Mouse (Mus musculus): Measurements from ENCODE around the gene Tbx10.

Tbx10 gene

DNA sequence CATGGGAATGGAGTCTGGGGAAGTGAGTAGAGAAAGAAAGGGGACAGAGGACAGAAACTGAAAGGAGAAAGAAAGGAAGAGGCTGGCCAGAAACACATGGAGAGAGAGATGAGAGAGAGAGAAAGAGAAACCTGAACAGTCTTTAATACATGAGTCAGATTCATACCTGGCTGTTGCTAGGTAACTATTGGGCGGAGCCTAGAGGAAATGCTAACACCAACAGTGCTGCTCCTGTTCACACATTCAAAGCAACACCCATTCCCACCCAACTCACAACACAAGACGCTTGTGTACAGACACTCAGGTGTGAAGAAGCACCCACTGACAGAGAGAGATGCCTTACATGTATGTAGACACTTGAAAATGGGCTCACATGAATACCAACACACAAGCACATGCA lies 16.7 kb upstream of the Tbx10 start:
- no peak for DNase-seq (ENCODE audit: low read depth, low spot score)

DNA sequence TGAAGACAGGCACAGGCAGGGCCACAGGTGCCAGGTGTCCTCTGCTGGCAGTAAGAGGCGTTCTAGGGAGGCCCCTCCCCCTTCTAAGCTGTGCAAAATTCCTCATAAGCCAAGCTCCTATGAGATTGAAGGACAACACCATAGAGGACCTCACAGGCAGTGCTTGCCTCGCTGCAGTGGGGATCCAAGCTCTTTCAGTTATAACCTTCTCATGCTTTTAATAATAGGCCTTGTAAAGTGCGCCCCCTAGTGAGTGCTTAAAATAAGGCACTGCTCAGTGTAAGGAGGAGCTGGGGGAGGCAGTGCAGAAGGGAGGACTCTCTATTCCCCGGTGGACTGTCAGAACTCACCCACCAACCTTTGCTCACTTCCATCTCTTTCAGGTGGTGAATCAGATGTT lies 12.2 kb upstream of the Tbx10 start:
- peak; percentile 84 for DNase-seq (ENCODE audit: low read depth, low spot score)

DNA sequence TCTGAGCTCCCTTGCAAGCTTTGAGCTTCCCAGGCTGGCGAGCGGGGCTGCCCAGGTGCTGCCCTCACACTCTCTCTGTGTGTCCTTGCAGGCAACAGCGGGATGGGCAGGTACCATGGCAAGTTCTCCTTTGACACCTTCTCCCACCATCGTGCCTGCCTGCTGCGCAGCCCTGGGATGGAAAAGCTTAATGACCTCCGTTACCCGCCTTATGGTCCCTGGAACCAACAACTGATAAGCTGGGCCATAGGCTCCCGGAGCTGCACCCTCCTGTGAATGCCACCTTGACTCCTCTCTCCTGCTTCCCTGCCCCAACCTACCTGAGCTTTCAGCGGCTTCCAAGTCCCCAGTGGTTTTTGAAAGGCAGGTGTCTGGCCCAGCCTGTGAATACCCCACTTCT lies 11.6 kb upstream of the Tbx10 start:
- no peak for DNase-seq (ENCODE audit: low read depth, low spot score)

DNA sequence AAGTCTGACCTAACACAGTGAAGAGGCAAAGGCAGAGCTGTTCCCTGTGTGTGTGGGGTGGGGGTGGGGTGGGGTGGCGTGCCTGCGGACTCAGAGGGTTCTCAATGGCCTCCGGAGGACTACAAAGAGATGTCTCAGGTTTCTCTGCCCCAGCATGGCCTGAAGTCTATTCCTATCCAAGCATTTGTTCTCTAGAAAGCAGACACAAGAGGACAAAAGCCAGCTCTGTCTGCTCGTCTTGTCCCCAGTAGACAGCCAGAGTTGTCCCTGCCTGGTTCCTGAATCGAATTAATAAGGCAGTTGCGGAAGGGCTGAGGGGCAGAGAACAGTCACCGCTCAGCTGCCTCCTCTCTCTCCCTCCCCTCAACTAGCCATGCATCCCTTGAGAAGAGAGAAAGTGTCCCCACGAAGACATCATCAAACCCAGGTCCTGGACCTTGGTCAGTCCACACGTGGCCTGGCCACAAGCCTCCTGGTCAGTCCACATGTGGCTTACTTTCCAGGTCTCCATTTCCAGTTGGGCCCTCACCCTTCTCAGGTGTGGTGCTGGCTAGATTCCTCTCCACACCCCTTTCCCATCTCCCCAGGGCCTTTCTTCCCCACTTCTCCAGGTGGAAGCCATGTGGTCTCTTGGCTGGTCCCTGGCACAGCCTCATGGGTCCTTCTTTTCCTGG lies 8.9 kb upstream of the Tbx10 start:
- no peak for DNase-seq (ENCODE audit: low read depth, low spot score)

DNA sequence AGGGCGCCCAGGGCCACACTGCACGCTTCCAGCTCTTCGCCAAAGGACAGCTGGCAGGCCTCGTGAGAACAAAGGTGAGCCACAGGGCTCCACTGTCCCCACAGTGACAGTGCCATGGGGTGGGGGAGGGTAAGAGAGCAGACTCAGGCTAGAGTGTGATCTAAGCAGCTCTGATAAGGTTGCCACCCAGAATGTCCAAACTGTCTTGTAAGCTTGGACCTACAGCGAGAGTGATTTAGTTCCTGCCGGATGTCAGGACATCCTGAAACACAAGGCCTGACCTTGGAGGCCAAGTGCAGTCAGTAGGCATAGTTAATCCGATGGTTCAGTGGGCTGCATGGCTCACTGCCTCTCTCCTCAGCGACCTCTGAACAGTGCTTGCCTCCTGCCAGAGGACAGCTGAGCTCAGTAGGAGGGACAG lies 7.3 kb upstream of the Tbx10 start:
- DNase-seq (ENCODE audit: low read depth, low spot score) = no peak

DNA sequence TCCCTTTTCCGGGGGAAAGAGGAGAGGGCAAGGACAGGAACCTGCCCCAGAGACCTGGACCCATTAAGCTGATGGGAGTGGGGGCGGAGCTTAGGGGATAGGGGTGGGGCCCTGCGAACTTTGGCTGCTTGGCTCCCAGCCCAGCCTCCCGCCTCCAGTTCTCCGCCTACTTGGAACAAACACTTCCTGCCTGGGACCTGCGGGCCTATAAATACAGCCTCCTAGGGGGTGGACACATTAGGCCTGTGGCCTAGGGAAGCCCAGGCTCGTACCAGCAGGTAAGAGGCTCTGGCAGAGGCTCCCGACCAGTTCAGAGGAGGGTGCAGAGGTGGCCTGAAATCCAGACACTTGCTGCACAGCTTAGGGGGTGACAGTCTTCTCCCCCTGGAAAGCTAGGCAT lies 6.2 kb upstream of the Tbx10 start, which contains the start of gene Acy3:
Gene Acy3 (plus strand): TSS at position 237 of the 400 bp plus-strand sequence.
- DNase-seq (ENCODE audit: low read depth, low spot score) = no peak

DNA sequence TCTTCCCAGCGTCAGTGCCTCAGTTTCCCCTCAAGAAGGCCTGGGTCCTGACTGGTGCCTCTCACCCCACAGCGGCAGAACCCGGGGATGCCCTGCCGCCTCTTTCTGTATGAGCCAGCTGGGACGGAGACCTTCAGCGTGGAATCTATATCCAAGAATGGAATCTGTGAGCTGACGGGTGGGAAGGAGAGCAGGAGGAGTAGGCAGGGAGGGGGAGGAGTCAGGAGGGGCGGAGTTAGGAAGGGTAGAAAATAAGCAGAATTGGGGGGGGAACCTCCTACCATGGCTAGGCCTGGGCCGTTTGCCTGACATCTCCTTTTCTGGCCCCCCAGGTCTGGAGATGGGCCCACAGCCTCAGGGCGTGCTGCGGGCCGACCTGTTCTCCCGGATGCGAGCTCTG lies 4.5 kb upstream of the Tbx10 start:
- no peak for DNase-seq (ENCODE audit: low read depth, low spot score)

DNA sequence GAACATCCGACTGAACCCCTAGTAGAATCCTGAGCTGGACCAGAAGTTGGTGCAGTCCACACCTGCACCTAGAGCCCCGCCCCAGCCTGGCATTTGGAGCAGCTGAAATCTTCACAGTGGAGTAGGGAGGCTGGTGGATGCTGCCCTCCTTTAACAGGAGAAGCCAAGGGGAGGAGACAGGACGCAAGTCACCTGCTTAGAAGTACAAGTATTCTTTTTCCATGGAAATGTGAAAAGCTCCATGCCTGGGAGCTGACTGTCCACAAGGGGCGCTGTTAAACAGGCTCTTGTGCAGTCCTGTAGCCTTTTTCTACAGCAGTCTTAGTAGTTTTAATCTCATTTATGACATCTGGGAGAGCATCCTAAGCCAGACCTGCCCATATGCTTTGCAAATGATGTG lies 3.8 kb upstream of the Tbx10 start:
- DNase-seq (ENCODE audit: low read depth, low spot score) = no peak

DNA sequence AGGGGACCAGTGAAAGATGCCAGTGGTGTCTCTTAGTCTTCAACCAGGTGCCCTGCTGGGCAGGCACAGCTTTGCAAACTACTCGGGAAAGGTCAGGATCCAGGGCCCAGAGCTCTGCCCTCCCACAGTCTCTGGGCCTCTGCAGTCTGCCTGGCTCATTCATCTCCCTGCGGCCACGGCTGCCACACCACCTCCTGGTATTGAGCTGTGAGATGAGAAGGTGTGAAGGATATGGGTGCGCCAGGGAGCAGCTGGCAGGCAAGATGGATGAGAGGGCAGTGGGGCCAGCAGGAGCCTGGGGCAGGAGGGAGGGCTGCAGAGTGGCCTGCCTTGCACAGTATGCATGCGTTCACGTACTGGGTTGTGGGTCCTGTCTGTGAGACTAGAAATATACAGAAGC lies 1.7 kb upstream of the Tbx10 start:
- DNase-seq (ENCODE audit: low read depth, low spot score) = no peak

DNA sequence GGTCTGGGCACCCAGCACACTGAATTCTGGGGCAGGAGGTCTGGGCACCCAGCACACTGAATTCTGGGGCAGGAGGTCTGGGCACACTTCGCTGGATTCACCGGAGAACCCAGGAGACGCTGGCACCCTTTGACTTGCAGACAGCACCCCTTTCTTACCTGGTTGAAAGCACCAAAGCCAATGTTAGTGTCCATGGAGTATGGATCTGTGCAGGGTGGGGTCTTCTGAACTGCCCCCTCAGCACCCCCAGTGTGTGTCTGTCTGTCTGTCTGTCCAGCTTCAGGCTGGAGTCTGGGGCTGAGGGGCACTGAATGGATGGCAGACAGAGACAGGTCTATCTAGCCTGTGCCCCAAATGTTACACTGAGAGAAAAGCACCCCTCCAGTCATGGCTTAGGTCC lies 990 bp upstream of the Tbx10 start:
- no peak for DNase-seq (ENCODE audit: low read depth, low spot score)

DNA sequence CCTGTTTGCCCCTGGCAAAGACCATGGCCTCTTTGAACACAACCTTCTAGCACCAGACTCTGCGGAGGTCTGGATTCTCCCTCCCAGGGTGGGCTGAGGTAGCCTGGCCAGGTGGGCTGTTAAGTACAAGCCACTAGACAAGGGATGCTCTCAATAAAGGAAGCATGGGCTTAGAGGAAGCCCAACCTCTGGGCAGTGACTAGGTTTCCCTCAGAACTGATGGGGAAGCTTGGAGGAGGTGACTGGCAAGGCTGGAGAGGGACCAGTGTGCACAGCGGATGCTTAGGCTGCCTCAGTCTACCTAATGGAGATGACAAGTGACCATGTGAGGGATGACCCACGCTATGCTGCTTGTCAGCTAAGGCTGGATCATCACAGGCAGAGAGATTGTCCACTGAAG lies 586 bp upstream of the Tbx10 start:
- no peak for DNase-seq (ENCODE audit: low read depth, low spot score)

DNA sequence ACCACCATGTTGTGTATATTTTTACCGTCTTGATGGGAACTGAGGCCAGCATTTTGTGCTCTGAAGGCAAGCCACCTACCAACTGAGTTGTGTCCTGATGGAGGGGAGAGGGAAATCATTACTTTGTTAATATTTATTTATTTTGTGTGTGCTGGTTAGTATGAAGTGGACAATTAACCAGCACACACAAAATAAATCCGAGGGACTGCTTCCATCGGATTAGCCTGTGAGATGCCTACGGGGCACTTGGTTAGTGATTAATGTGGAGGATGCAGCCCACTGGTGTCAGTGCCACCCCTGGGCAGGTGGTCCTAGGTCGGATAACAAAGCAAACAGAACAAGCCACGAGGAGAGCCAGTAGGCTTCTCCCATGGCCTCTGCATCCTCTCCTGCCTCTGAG lies 2.4 kb downstream of the Tbx10 start:
- no peak for DNase-seq (ENCODE audit: low read depth, low spot score)

DNA sequence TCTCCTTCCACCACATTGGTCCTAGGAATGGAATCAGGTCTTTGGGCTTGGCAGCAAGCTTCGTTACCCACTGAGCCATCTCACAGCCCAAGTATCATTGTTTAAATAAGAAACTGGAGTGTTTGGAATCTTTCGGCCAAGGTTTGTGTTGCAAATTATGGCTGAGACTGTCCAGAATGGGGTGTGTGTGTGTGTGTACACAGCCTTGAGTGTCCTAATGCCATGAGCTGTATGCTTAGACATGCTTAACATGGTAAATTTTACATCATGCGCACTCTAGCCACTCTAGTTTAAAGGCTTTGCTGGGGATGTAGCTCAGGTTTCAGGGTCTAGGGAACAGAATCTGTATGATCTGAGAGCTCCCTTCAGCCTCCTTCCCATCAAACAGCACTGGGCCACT lies 3.0 kb downstream of the Tbx10 start:
- DNase-seq (ENCODE audit: low read depth, low spot score) = no peak

DNA sequence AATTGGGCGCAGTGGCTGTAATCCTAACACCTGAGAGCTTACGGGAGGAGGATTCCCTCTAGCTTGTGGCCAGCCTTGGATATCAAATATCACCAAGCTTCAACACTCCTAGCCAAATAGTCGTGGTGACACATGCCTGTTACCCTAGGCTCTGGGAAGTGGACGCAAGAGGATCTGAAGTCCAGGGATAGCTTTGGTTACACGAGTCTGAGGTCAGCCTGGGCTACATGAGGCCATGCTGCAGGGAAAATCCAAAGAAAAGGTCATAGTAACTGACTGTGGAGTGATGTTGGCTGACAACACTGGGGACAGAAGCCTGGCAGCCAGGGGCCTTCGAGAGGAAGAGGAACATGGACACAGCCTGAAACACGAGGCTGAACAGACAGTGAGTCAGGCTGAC lies 3.6 kb downstream of the Tbx10 start:
- no peak for DNase-seq (ENCODE audit: low read depth, low spot score)

DNA sequence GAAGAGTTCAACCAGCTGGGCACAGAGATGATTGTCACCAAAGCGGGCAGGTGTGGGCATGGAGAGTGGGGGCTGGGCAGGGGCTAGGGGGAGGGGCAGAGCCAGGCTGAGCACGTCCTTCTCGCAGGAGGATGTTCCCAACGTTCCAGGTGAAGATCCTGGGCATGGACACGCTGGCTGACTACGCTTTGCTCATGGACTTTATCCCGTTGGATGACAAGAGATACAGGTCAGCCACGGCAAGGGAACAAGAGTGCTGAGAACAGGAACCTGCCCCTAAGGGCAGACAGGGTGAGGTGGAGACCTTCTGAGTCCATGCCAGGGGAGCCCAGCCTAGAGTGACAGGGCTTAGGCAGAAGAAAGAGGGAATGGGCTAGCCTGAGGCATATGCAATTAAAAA lies 4.2 kb downstream of the Tbx10 start:
- DNase-seq (ENCODE audit: low read depth, low spot score) = no peak

DNA sequence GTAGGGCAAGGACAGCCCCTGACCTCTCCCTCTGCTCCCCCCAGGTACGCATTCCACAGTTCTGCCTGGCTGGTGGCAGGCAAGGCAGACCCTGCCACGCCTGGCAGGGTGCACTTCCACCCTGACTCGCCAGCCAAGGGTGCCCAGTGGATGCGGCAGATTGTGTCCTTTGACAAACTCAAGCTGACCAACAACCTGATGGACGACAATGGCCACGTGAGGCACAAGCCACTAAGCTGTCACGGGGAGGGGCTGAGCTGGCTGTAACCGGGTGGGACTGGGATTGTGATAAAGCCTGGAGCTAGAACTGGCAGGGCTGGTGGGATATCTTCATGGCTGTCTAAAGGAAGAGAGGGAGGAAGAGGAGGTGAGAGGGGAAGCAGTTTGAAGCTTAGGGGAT lies 4.7 kb downstream of the Tbx10 start:
- DNase-seq (ENCODE audit: low read depth, low spot score) = no peak

DNA sequence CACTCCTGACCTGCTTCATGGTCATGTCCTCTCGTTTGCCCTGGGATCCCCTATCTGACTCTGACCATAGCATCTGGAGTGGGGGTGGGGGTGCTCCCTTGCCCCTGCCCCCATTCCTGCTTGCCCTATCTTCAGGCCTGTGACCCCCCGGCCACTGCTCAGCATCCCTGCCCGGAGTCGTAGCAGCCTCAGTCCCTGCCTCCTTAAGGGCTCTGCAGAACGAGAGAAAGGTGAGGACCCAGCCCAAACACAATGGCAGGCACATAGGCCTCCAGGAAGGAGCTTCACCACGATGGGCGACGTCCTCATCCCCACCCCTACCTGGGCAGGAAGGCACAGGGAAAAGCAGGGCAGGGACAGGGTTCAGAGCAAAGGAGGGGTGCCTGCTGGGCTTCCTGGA lies 5.8 kb downstream of the Tbx10 start:
- DNase-seq (ENCODE audit: low read depth, low spot score) = no peak

DNA sequence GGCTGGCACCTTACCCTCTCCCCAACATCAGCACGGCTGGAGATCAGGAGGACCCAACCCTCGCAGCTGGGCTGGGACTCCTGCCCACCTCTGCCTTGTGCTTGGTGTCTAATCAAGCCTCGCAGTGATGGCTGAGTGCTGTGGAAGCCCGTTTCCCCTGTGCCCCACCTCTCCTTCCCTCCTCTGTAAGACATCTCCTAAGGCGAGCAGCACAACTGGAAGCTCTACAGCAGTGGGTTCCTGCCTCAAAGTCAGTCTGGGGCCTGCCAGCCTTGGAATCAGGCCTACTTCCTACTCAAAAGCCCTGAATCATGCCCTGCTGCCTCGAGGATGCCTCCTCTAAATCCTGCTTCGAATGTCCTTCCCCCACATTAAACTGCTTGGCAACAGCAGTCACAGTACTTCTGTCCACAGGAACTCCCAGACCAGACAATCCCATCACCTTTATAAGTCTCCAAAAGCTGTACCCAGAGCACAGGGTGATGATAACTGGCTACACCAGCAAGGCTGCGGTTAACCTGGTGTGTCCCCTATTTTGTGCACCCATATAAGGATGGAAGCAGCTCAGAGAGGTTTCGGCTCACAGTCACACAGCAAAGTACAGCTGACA lies 6.7 kb downstream of the Tbx10 start:
- DNase-seq (ENCODE audit: low read depth, low spot score) = peak; percentile 51

DNA sequence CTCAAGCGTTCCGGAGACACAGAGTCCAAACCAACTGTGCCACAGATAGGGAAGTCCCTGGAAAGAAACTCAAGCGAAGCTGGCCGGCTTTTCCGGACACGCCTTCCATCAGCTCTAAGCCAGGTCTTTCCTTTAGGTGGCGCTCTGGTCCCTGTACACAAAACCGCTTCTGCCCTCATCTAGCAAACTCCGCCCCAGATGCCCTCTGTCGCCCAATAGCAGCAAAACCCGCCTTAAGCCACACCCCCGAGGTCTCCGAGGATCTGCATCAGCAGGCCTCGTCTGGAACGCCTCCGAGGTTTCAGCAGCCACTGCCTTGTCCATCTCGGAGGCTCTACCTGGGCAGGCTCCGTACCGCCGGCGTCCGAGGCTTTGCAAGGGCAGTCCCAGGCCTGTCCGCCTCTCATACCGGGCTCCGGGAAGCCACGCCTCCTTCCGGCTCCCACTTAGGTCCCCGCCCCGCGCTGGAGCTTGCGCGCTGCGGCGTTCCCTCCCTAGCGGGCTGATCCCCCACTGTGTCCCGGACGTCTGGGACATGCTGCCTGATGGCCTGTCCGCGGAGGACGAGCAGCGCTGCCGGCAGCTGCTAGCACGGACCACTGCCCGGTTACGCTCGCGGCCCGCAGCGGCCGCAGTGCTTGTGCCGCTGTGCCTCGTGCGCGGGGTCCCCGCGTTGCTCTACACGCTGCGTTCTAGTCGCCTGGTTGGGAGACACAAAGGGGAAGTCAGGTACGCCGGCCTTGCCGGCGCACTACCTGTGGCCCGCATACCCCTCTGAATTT lies 7.8 kb downstream of the Tbx10 start, which contains the start of the genes Nudt8 and Gm49405:
Gene Nudt8 (plus strand): TSS at position 462 of the 782 bp plus-strand sequence.
Gene Gm49405 (plus strand): TSS at position 508 of the 782 bp plus-strand sequence.
- DNase-seq (ENCODE audit: low read depth, low spot score) = peak; percentile 99

DNA sequence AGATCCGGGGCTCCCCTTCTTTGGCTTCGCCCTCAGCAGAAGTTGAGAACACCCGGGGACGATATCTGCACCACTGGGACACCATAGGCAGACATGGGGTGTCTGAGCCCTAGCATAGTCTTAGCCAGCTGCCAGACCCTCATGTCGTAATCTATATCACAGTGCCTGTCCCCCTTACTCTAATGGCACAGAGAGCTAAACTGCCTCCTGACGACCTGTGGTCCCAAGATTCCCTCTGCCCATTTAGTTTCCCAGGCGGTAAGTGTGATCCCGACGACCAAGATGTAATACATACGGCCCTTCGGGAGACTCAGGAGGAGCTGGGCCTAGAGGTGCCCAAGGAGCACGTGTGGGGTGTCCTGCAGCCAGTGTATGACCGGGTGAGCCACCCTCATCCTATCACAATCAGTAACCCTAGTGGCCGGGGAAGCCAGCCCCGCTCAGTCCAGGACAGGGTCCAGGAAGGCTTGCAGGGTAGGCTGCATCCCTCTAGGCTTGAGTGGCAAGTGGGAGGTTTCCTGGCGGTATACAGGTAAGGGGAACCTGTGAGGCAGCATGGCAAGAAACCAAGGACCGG lies 8.5 kb downstream of the Tbx10 start:
- no peak for DNase-seq (ENCODE audit: low read depth, low spot score)

DNA sequence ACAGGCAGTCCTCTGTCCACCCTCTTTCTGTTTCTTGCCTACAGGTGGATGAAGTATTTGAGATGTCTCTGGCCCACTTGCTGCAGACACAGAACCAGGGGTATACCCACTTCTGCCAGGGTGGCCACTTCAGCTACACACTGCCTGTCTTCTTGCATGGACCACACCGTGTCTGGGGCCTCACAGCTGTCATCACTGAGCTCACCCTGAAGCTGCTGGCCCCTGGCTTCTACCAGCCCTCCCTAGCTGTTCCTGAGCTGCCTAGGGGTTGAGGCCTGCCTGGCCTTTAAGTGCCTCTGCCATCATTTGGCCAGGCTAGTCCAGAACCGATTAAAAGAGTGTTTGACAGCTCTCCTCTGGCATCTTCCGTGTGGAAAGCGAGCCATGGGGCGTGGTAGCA lies 9.2 kb downstream of the Tbx10 start:
- no peak for DNase-seq (ENCODE audit: low read depth, low spot score)

DNA sequence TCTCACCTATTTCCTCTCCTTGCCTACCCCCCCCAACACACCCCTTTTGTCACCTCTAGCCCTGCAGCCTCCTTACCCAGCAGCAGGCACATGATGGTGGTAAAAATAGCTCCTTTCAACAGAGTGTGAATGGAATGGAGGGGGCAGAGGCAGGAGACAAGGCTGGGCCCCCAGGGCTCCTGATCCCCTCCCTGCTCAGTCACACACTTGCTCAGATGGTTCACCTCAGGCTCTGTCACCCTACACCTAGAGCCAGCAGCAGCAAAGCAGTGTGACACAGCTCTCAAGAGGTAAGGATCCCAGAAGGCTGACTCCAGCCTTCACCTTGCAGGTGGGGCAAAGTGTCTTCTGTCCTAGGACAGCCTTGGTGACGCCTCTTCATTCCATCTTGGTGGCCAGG lies 10.6 kb downstream of the Tbx10 start, which contains the start of gene Doc2g:
Gene Doc2g (plus strand): TSS at position 202 of the 400 bp plus-strand sequence.
- no peak for DNase-seq (ENCODE audit: low read depth, low spot score)
